Mouse (Mus musculus): ENCODE measurements at regions not wholly inside any gene's neighbourhood (a gene's known extent, or its start where the extent isn't known, plus 50 kb on each side); places are given as distances from the start of the nearest gene placed in this dataset.

GRCm38 (mm10) chr3:42590126-42590525 is 847.7 kb downstream of the D3Ertd751e start:
- DNase-seq (ENCODE audit: low spot score in 2 of 2): no peak

DNA sequence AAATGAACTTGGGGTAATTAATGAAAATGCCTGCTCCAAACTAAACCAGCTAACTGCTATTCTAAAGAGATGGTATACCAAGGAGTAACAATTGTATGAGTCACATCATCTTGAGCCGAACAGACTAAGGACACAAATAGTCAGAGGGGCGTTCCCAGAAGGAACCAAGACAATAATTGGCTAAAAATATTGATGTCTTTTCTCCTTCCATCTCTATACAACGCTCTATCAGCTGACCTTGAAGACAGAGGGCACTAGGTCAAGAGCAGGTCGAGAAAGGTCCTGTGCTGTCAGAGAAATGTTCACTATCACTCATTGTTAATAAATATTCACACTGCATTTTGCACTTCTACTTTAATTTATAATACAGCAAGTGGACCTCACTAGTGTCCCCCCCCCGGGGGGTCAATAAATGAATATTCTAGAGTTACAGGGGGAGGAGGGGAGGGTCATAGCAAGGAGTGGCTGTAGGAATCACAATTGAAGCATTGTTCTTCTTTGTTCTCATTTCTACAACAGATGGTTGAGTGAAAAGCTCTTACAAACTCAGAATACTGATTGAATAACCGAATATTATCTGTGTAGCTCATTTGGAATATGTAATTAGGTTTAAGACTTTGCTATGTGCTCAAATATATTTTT is 851.5 kb downstream of the D3Ertd751e start:
- no peak for DNase-seq (ENCODE audit: low spot score in 2 of 2)

GRCm38 (mm10) chr3:42596686-42597085 is 854.3 kb downstream of the D3Ertd751e start:
- no peak for DNase-seq (ENCODE audit: low spot score in 2 of 2)

All from layer of hippocampus, postnatal 10 days (tissue).